Mouse (Mus musculus) kidney, adult 2 months (tissue): ENCODE results near the gene Hdac4.

Source experiments
- CTCF ChIP-seq: fragments of 200-500 bp; conservative IDR thresholded peaks from 2 replicates; pipeline ENCODE4 v1.5.1; 2011; ENCODE audit warnings: low read depth, mild to moderate bottlenecking, control low read depth, low read length, moderate library complexity, mixed read lengths; ENCODE audit not compliant: insufficient read depth, insufficient read length
- POLR2A ChIP-seq: fragments of 200-500 bp; IDR thresholded peaks from one replicate; pipeline ENCODE4 v1.6.1; 2011; ENCODE audit warnings: low read depth, low read length, control low read depth

DNA sequence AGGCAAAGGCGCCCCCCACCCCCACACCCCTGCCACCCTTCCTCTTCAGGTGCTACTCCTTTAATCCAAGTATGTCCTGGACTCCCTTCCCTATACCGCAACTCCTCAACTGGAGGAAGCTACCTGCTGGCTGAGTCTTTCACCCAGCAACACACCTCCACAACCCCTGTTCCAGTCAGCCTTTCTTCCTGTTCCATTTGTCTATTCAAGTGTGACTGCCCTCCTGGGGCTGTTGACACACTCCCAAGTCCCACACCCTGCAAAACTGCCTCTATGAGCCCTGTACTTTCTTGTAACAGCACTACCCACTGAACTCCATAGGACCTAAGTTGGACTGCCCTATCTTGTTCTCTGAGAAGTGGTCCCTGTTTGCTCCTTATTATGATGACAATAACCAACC lies 195.3 kb downstream of the Hdac4 start:
- no peak for TF ChIP-seq POLR2A
- no peak for TF ChIP-seq CTCF
